Mouse (Mus musculus): ENCODE measurements around the gene 2300002M23Rik. TPM values are rescaled to one million over a fixed set of nuclear protein-coding genes. Genes with fewer than 3 reads are reported as not detected.

Gene 2300002M23Rik
- polyA plus RNA-seq, 1 experiment from 2014 or later: 0.11 TPM

GRCm38 (mm10) chr17:35569091-35569944 is 2.1 kb downstream of the 2300002M23Rik start:
- WGBS: 2% methylated on average over 28 of the region's 28 CpGs
- Histone ChIP-seq H3K9ac (ENCODE audit: low read length) (peak overlapping the region; percentile 21), H3K9me3 (ENCODE audit: control insufficient read depth, low read length) (no peaks in the 10 kb centered on the region), H3K27ac (ENCODE audit: low read length) (no peak overlapping the region), H3K4me3 (ENCODE audit: low read length) (peak overlapping the region; percentile 26), H3K4me2 (ENCODE audit: low read depth, low read length) (peak overlapping the region; percentile 54), H3K27me3 (ENCODE audit: control insufficient read depth, insufficient read depth, low read depth, low read length) (peaks cover 15% of the 10 kb centered on the region), H3K36me3 (ENCODE audit: control insufficient read depth, insufficient read depth, low read length) (no peaks in the 10 kb centered on the region), H3K4me1 (replicated peaks; ENCODE audit: control insufficient read depth, insufficient read depth, low read length) (peaks cover 8% of the 10 kb centered on the region; the same call in 1 of the 2 replicates)
- ATAC-seq (ENCODE audit: low read depth): no peak

- ATAC-seq (ENCODE audit: low read depth): no peak
- Histone ChIP-seq H3K36me3 (ENCODE audit: control insufficient read depth, insufficient read depth, low read length) (no peaks in the 10 kb centered on the region), H3K27me3 (ENCODE audit: control insufficient read depth, insufficient read depth, low read depth, low read length) (peaks cover 15% of the 10 kb centered on the region), H3K4me1 (replicated peaks; ENCODE audit: control insufficient read depth, insufficient read depth, low read length) (peaks cover 10% of the 10 kb centered on the region; the same call in 1 of the 2 replicates), H3K4me2 (ENCODE audit: low read depth, low read length) (no peak overlapping the region), H3K9ac (ENCODE audit: low read length) (no peak overlapping the region), H3K4me3 (ENCODE audit: low read length) (no peak overlapping the region), H3K9me3 (ENCODE audit: control insufficient read depth, low read length) (no peaks in the 10 kb centered on the region), H3K27ac (ENCODE audit: low read length) (no peak overlapping the region)
- WGBS: 76% methylated on average over 14 of the region's 14 CpGs
These were observed 3.6 kb downstream of the 2300002M23Rik start for GRCm38 (mm10) chr17:35570836-35571235.

GRCm38 (mm10) chr17:35571477-35571876 is 4.2 kb downstream of the 2300002M23Rik start:
- no peak overlapping the region for H3K4me3 ChIP-seq (ENCODE audit: low read length)
- WGBS: 91% methylated on average over 7 of the region's 7 CpGs
- H3K9me3 ChIP-seq (ENCODE audit: control insufficient read depth, low read length): no peaks in the 10 kb centered on the region
- ATAC-seq (ENCODE audit: low read depth): no peak
- peaks cover 10% of the 10 kb centered on the region; the same call in 1 of the 2 replicates for H3K4me1 ChIP-seq (replicated peaks; ENCODE audit: control insufficient read depth, insufficient read depth, low read length)
- no peak overlapping the region for H3K4me2 ChIP-seq (ENCODE audit: low read depth, low read length)
- no peak overlapping the region for H3K27ac ChIP-seq (ENCODE audit: low read length)
- H3K27me3 ChIP-seq (ENCODE audit: control insufficient read depth, insufficient read depth, low read depth, low read length): peaks cover 15% of the 10 kb centered on the region
- no peak overlapping the region for H3K9ac ChIP-seq (ENCODE audit: low read length)
- no peaks in the 10 kb centered on the region for H3K36me3 ChIP-seq (ENCODE audit: control insufficient read depth, insufficient read depth, low read length)

GRCm38 (mm10) chr17:35578211-35578610 is 11.0 kb downstream of the 2300002M23Rik start:
- Histone ChIP-seq H3K36me3 (ENCODE audit: control insufficient read depth, insufficient read depth, low read length) (no peaks in the 10 kb centered on the region), H3K27ac (ENCODE audit: low read length) (no peak overlapping the region), H3K9me3 (ENCODE audit: control insufficient read depth, low read length) (no peaks in the 10 kb centered on the region), H3K4me2 (ENCODE audit: low read depth, low read length) (no peak overlapping the region), H3K4me1 (replicated peaks; ENCODE audit: control insufficient read depth, insufficient read depth, low read length) (peaks cover 2% of the 10 kb centered on the region; the same call in 1 of the 2 replicates), H3K27me3 (ENCODE audit: control insufficient read depth, insufficient read depth, low read depth, low read length) (peaks cover 2% of the 10 kb centered on the region; the same call in 1 of the 2 replicates), H3K4me3 (ENCODE audit: low read length) (no peak overlapping the region), H3K9ac (ENCODE audit: low read length) (no peak overlapping the region)
- peak; percentile 74 for ATAC-seq (ENCODE audit: low read depth)
- 20% methylated on average over 6 of the region's 6 CpGs for WGBS

GRCm38 (mm10) chr17:35582900-35583299 is 15.7 kb downstream of the 2300002M23Rik start:
- no peak overlapping the region for H3K4me2 ChIP-seq (ENCODE audit: low read depth, low read length)
- H3K4me3 ChIP-seq (ENCODE audit: low read length): no peak overlapping the region
- H3K9me3 ChIP-seq (ENCODE audit: control insufficient read depth, low read length): no peaks in the 10 kb centered on the region
- no peaks in the 10 kb centered on the region for H3K4me1 ChIP-seq (replicated peaks; ENCODE audit: control insufficient read depth, insufficient read depth, low read length)
- ATAC-seq (ENCODE audit: low read depth): no peak
- H3K27ac ChIP-seq (ENCODE audit: low read length): no peak overlapping the region
- no peaks in the 10 kb centered on the region for H3K27me3 ChIP-seq (ENCODE audit: control insufficient read depth, insufficient read depth, low read depth, low read length)
- WGBS: 97% methylated on average over 1 of the region's 1 CpGs
- H3K9ac ChIP-seq (ENCODE audit: low read length): no peak overlapping the region
- H3K36me3 ChIP-seq (ENCODE audit: control insufficient read depth, insufficient read depth, low read length): no peaks in the 10 kb centered on the region

GRCm38 (mm10) chr17:35584330-35584937 is 17.2 kb downstream of the 2300002M23Rik start:
- Histone ChIP-seq H3K4me1 (replicated peaks; ENCODE audit: control insufficient read depth, insufficient read depth, low read length) (no peaks in the 10 kb centered on the region), H3K4me3 (ENCODE audit: low read length) (no peak overlapping the region), H3K9me3 (ENCODE audit: control insufficient read depth, low read length) (no peaks in the 10 kb centered on the region), H3K27ac (ENCODE audit: low read length) (no peak overlapping the region), H3K9ac (ENCODE audit: low read length) (0 out of 2 replicates have a peak overlapping the region, but pooled peaks have one; percentile 32), H3K36me3 (ENCODE audit: control insufficient read depth, insufficient read depth, low read length) (no peaks in the 10 kb centered on the region), H3K4me2 (ENCODE audit: low read depth, low read length) (peak overlapping the region; percentile 16; the same call in 1 of the 2 replicates), H3K27me3 (ENCODE audit: control insufficient read depth, insufficient read depth, low read depth, low read length) (no peaks in the 10 kb centered on the region)
- WGBS: 12% methylated on average over 16 of the region's 16 CpGs
- no peak; the same call in 1 of the 2 replicates for ATAC-seq (ENCODE audit: low read depth)

- Histone ChIP-seq H3K9ac (ENCODE audit: low read length) (no peak overlapping the region), H3K4me3 (ENCODE audit: low read length) (no peak overlapping the region), H3K36me3 (ENCODE audit: control insufficient read depth, insufficient read depth, low read length) (no peaks in the 10 kb centered on the region), H3K4me2 (ENCODE audit: low read depth, low read length) (no peak overlapping the region), H3K4me1 (replicated peaks; ENCODE audit: control insufficient read depth, insufficient read depth, low read length) (no peaks in the 10 kb centered on the region), H3K9me3 (ENCODE audit: control insufficient read depth, low read length) (no peaks in the 10 kb centered on the region), H3K27ac (ENCODE audit: low read length) (no peak overlapping the region), H3K27me3 (ENCODE audit: control insufficient read depth, insufficient read depth, low read depth, low read length) (no peaks in the 10 kb centered on the region)
- WGBS: 73% methylated on average over 1 of the region's 1 CpGs
- no peak for ATAC-seq (ENCODE audit: low read depth)
These were observed 20.0 kb downstream of the 2300002M23Rik start for GRCm38 (mm10) chr17:35587291-35587690.

- no peak for ATAC-seq (ENCODE audit: low read depth)
- Histone ChIP-seq H3K4me1 (replicated peaks; ENCODE audit: control insufficient read depth, insufficient read depth, low read length) (no peaks in the 10 kb centered on the region), H3K36me3 (ENCODE audit: control insufficient read depth, insufficient read depth, low read length) (no peaks in the 10 kb centered on the region), H3K4me3 (ENCODE audit: low read length) (no peak overlapping the region), H3K9ac (ENCODE audit: low read length) (no peak overlapping the region), H3K9me3 (ENCODE audit: control insufficient read depth, low read length) (no peaks in the 10 kb centered on the region), H3K4me2 (ENCODE audit: low read depth, low read length) (no peak overlapping the region), H3K27me3 (ENCODE audit: control insufficient read depth, insufficient read depth, low read depth, low read length) (no peaks in the 10 kb centered on the region), H3K27ac (ENCODE audit: low read length) (no peak overlapping the region)
- 30% methylated on average over 4 of the region's 4 CpGs for WGBS
These were observed 21.1 kb downstream of the 2300002M23Rik start for GRCm38 (mm10) chr17:35588387-35588786.

Measured in lung, embryonic 16.5 days (tissue).